Mouse (Mus musculus) CH12.LX (cell line): Measurements from ENCODE around the gene Chtop. TPM values are rescaled to one million over a fixed set of nuclear protein-coding genes. Genes with fewer than 3 reads are reported as not detected.

ENCODE experiments used
- DNase-seq: peaks from one replicate; pipeline ENCODE4 v3.0.0-alpha.2; 2013; ENCODE audit errors: extremely low read depth
- H3K27ac ChIP-seq: 2 replicates; pipeline ENCODE4 v1.5.1; 2012; ENCODE audit warnings: low read depth, mild to moderate bottlenecking, control low read depth, moderate library complexity; ENCODE audit not compliant: insufficient read depth
- H3K27me3 ChIP-seq: replicated peaks from 2 replicates; pipeline ENCODE3; 2012; ENCODE audit warnings: inconsistent platforms
- H3K36me3 ChIP-seq, 2 experiments: replicated peaks in 1 of 2; 2 replicates each; pipeline versions ENCODE3 to v1.6.1; 2012; ENCODE audit warnings: inconsistent platforms in 1 of 2, low read length in 1 of 2, mild to moderate bottlenecking in 1 of 2, mixed read lengths in 1 of 2, moderate library complexity in 1 of 2; ENCODE audit not compliant: control insufficient read depth in 1 of 2, insufficient read depth in 1 of 2
- H3K4me1 ChIP-seq, 2 experiments: 2 replicates each; pipeline ENCODE4 v1.6.1; 2012; ENCODE audit warnings: inconsistent platforms in 1 of 2, moderate library complexity in 1 of 2; ENCODE audit not compliant: insufficient read depth in 2 of 2, control insufficient read depth in 1 of 2
- H3K4me2 ChIP-seq: 2 replicates; pipeline ENCODE4 v1.6.1; 2012; ENCODE audit warnings: low read depth, mild to moderate bottlenecking, control low read depth; ENCODE audit not compliant: poor library complexity, insufficient read depth, severe bottlenecking
- H3K4me3 ChIP-seq, 3 experiments: fragments of 150-350 bp in 1 of 3; sonication (generic) in 1 of 3; replicated peaks in 1 of 3; 2 replicates each; pipeline versions ENCODE3 to v1.5.1; 2011 to 2012; ENCODE audit warnings: low read depth in 2 of 3, low read length in 2 of 3, mild to moderate bottlenecking in 2 of 3, moderate library complexity in 2 of 3, control low read depth in 1 of 3, improper control_type of control experiment in 1 of 3, inconsistent platforms in 1 of 3, mixed read lengths in 1 of 3; ENCODE audit not compliant: poor library complexity in 1 of 3
- H3K79me2 ChIP-seq: replicated peaks from 2 replicates; pipeline ENCODE4 v1.6.1; 2012; ENCODE audit warnings: mild to moderate bottlenecking, moderate library complexity; ENCODE audit not compliant: control insufficient read depth, poor library complexity, insufficient read depth, severe bottlenecking; ENCODE audit errors: extremely low read depth
- H3K9ac ChIP-seq: 2 replicates; pipeline ENCODE4 v1.6.1; 2012; ENCODE audit warnings: low read depth, mild to moderate bottlenecking, control low read depth, moderate library complexity; ENCODE audit not compliant: insufficient read depth
- H3K9me3 ChIP-seq: replicated peaks from 2 replicates; pipeline ENCODE3; 2012; ENCODE audit warnings: low read length, inconsistent platforms, mixed read lengths
- CHD1 ChIP-seq: IDR thresholded peaks from 2 replicates; pipeline ENCODE4 v1.6.1; 2012; ENCODE audit warnings: low read depth, low read length, improper control_type of control experiment, inconsistent platforms
- EP300 ChIP-seq: IDR thresholded peaks from 2 replicates; pipeline ENCODE4 v1.6.1; 2011; ENCODE audit warnings: low read length, improper control_type of control experiment
- ETS1 ChIP-seq: conservative IDR thresholded peaks from 2 replicates; pipeline ENCODE4 v1.6.1; 2012; ENCODE audit warnings: low read depth, mild to moderate bottlenecking, inconsistent platforms, low read length, improper control_type of control experiment, moderate library complexity
- GABPA ChIP-seq: IDR thresholded peaks from 2 replicates; pipeline ENCODE4 v1.6.1; 2012; ENCODE audit warnings: low read depth, low read length, improper control_type of control experiment, inconsistent platforms; ENCODE audit not compliant: insufficient replicate concordance
- IRF4 ChIP-seq: IDR thresholded peaks from 2 replicates; pipeline ENCODE4 v1.6.1; 2014; ENCODE audit warnings: low read depth, mild to moderate bottlenecking, inconsistent platforms, low read length, improper control_type of control experiment
- JUN ChIP-seq: IDR thresholded peaks from 2 replicates; pipeline ENCODE4 v1.6.1; 2011; ENCODE audit warnings: low read depth, mild to moderate bottlenecking, low read length, improper control_type of control experiment, moderate library complexity; ENCODE audit not compliant: insufficient read depth
- MAFK ChIP-seq: IDR thresholded peaks from 2 replicates; pipeline ENCODE4 v1.6.1; 2011; ENCODE audit warnings: low read length, improper control_type of control experiment; ENCODE audit not compliant: insufficient replicate concordance
- MAX ChIP-seq: IDR thresholded peaks from 2 replicates; pipeline ENCODE4 v1.6.1; 2011; ENCODE audit warnings: low read length, improper control_type of control experiment
- MEF2A ChIP-seq: IDR thresholded peaks from 2 replicates; pipeline ENCODE4 v1.6.1; 2014; ENCODE audit warnings: low read depth, mild to moderate bottlenecking, inconsistent platforms, low read length, improper control_type of control experiment, borderline replicate concordance
- MXI1 ChIP-seq: IDR thresholded peaks from 2 replicates; pipeline ENCODE4 v1.6.1; 2011; ENCODE audit warnings: mild to moderate bottlenecking, low read depth, low read length, improper control_type of control experiment
- PAX5 ChIP-seq: IDR thresholded peaks from 2 replicates; pipeline ENCODE4 v1.6.1; 2012; ENCODE audit warnings: low read length, inconsistent platforms, mixed read lengths
- POLR2AphosphoS2 ChIP-seq: IDR thresholded peaks from 2 replicates; pipeline ENCODE4 v1.6.1; 2011; ENCODE audit warnings: low read depth, low read length, improper control_type of control experiment
- RAD21 ChIP-seq: IDR thresholded peaks from 2 replicates; pipeline ENCODE4 v1.6.1; 2011; ENCODE audit warnings: low read depth, mild to moderate bottlenecking, low read length, improper control_type of control experiment, moderate library complexity
- RCOR1 ChIP-seq: conservative IDR thresholded peaks from 2 replicates; pipeline ENCODE4 v1.6.1; 2012; ENCODE audit warnings: low read depth, mild to moderate bottlenecking, inconsistent platforms, low read length, improper control_type of control experiment
- SIN3A ChIP-seq: IDR thresholded peaks from 2 replicates; pipeline ENCODE4 v1.6.1; 2012; ENCODE audit warnings: low read length, improper control_type of control experiment, inconsistent platforms
- SMC3 ChIP-seq: IDR thresholded peaks from 2 replicates; pipeline ENCODE4 v1.6.1; 2011; ENCODE audit warnings: low read depth, low read length, improper control_type of control experiment
- TBP ChIP-seq: conservative IDR thresholded peaks from 2 replicates; pipeline ENCODE4 v1.6.1; 2011; ENCODE audit warnings: low read depth, low read length, improper control_type of control experiment
- TCF12 ChIP-seq: IDR thresholded peaks from 2 replicates; pipeline ENCODE4 v1.6.1; 2014; ENCODE audit warnings: low read depth, mild to moderate bottlenecking, inconsistent platforms, low read length, improper control_type of control experiment
- USF1 ChIP-seq: IDR thresholded peaks from 2 replicates; pipeline ENCODE4 v1.6.1; 2014; ENCODE audit warnings: low read depth, mild to moderate bottlenecking, inconsistent platforms, low read length, improper control_type of control experiment
- USF2 ChIP-seq: conservative IDR thresholded peaks from 2 replicates; pipeline ENCODE4 v1.6.1; 2011; ENCODE audit warnings: low read depth, low read length, improper control_type of control experiment
- ZC3H11A ChIP-seq: IDR thresholded peaks from 2 replicates; pipeline ENCODE4 v1.6.1; 2012; ENCODE audit warnings: low read depth, mild to moderate bottlenecking, inconsistent platforms, low read length, improper control_type of control experiment
- ZKSCAN1 ChIP-seq: IDR thresholded peaks from 2 replicates; pipeline ENCODE4 v1.6.1; 2012; ENCODE audit warnings: low read depth, inconsistent platforms, low read length, improper control_type of control experiment, borderline replicate concordance
- ZMIZ1 ChIP-seq: IDR thresholded peaks from 2 replicates; pipeline ENCODE4 v1.6.1; 2012; ENCODE audit warnings: low read depth, mild to moderate bottlenecking, inconsistent platforms, low read length, improper control_type of control experiment
- ZNF384 ChIP-seq: IDR thresholded peaks from 2 replicates; pipeline ENCODE4 v1.6.1; 2012; ENCODE audit warnings: low read depth, low read length, improper control_type of control experiment, inconsistent platforms
- dilution Hi-C: fragments of 300-500 bp; cut with MboI; formaldehyde crosslinking; loops from 2 replicates; pipeline ENCODE4 v1.14.3; 2020; ENCODE audit warnings: low sequenced_read_pairs; ENCODE audit not compliant: extremely low pct_unique_long_range_greater_than_20kb, extremely low pct_ligation_motif_present
- in situ Hi-C: fragments of 300-500 bp; cut with MboI; formaldehyde crosslinking; loops from 3 replicates; pipeline ENCODE4 v1.14.3; 2019; ENCODE audit warnings: low sequenced_read_pairs, low pct_ligation_motif_present, low pct_unique_long_range_greater_than_20kb, mixed read lengths
- polyA plus RNA-seq: library from polyadenylated mRNA; unstranded; fragments of >175 nt; gene quantifications from 2 replicates; pipeline ENCODE4 v1.2.1, GENCODE M21; 2012; ENCODE audit warnings: low read depth; ENCODE audit not compliant: insufficient read length
- total RNA-seq, 2 experiments: library from RNA; depleted of rRNA; stranded (reverse); fragments of 300-350 nt in 1 of 2; fragments of >200 nt in 1 of 2; gene quantifications; 2 replicates each; pipeline ENCODE4 v1.2.3; 2012 to 2014

Gene Chtop
- total and polyA plus RNA-seq, 3 experiments: 88.5 to 130 (median 126) TPM

GRCm38 (mm10) chr3:90460315-90460714 lies 49.0 kb downstream of the Chtop start:
- in situ Hi-C loops: no loop called here
- Histone ChIP-seq H3K4me1 (peaks cover 0 to 4% of the 10 kb centered on the region in 2 experiments; a peak in 2 of 4 replicates), H3K36me3 (no peaks in the 10 kb centered on the region), H3K9ac (no peak overlapping the region), H3K27ac (no peak overlapping the region), H3K9me3 (peaks cover 8% of the 10 kb centered on the region), H3K27me3 (peaks cover 26% of the 10 kb centered on the region), H3K4me3 (no peak overlapping the region), H3K4me2 (no peak overlapping the region), H3K79me2 (no peaks in the 10 kb centered on the region)
- DNase-seq: no peak
- TF ChIP-seq RCOR1 (no peak), MEF2A (no peak), IRF4 (no peak), MXI1 (no peak), POLR2AphosphoS2 (no peak), TBP (no peak), MAX (no peak), ETS1 (no peak), ZC3H11A (no peak), JUN (no peak), GABPA (no peak)
- dilution Hi-C loops: no loop called here

DNA sequence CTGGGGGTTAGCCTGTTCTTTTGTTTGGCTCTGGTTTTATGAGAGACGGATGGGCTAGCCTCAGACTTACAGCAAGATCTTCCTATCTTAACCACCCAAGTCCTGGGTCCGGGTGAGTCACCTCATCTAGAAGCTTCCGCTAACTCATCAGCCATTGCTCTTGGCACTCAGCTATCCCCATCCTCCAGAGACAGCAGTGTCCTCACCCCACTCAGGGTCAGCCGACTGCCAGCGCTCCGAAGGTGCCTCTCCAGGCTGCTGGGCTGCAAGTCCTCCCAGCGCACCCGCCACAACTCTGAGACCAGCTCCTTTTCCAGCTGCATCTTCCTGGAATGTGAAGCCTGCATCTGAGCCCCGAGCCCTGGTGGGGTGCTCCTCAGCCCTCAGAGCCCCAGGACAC lies 49.6 kb downstream of the Chtop start:
- H3K9ac ChIP-seq: no peak overlapping the region
- no peak overlapping the region for H3K4me3 ChIP-seq
- peaks cover 26% of the 10 kb centered on the region for H3K27me3 ChIP-seq
- DNase-seq: no peak
- no peak overlapping the region for H3K4me2 ChIP-seq
- no peaks in the 10 kb centered on the region for H3K36me3 ChIP-seq
- H3K9me3 ChIP-seq: peaks cover 2% of the 10 kb centered on the region
- H3K4me1 ChIP-seq: no peaks in the 10 kb centered on the region; a peak in 1 of 4 replicates
- no peak overlapping the region for H3K27ac ChIP-seq
- TF ChIP-seq MAFK (no peak), MAX (no peak), ZNF384 (no peak), POLR2AphosphoS2 (no peak), CHD1 (no peak)
- in situ Hi-C loops (no loop called here), dilution Hi-C loops (no loop called here)
- H3K79me2 ChIP-seq: no peaks in the 10 kb centered on the region

- H3K9ac ChIP-seq: no peak overlapping the region
- H3K4me1 ChIP-seq: peaks cover 3 to 8% of the 10 kb centered on the region in 2 experiments; a peak in 2 of 4 replicates
- H3K36me3 ChIP-seq: no peaks in the 10 kb centered on the region
- H3K4me2 ChIP-seq: no peak overlapping the region
- no peak for DNase-seq
- H3K79me2 ChIP-seq: no peaks in the 10 kb centered on the region
- peaks cover 1% of the 10 kb centered on the region for H3K27me3 ChIP-seq
- no peaks in the 10 kb centered on the region for H3K9me3 ChIP-seq
- H3K4me3 ChIP-seq: no peak overlapping the region
- dilution Hi-C loops (no loop called here), in situ Hi-C loops (no loop called here)
- TF ChIP-seq ZKSCAN1: no peak
- no peak for TF ChIP-seq MAFK
- no peak for TF ChIP-seq PAX5
- TF ChIP-seq IRF4: no peak
- no peak for TF ChIP-seq ZMIZ1
- TF ChIP-seq CHD1: no peak
- TF ChIP-seq SIN3A: no peak
- TF ChIP-seq SMC3: no peak
- TF ChIP-seq USF1: no peak
- TF ChIP-seq EP300: no peak
- TF ChIP-seq TCF12: no peak
- TF ChIP-seq RAD21: no peak
- TF ChIP-seq MAX: no peak
- TF ChIP-seq GABPA: no peak
- TF ChIP-seq POLR2AphosphoS2: no peak
- TF ChIP-seq USF2: no peak
- H3K27ac ChIP-seq: no peak overlapping the region
Observed at GRCm38 (mm10) chr3:90454931-90455330, 54.4 kb downstream of the Chtop start.
